Mouse (Mus musculus) lung, embryonic 16.5 days (tissue): ENCODE data around the gene Zfp383. TPM values are rescaled to one million over a fixed set of nuclear protein-coding genes. Genes with fewer than 3 reads are reported as not detected.
"Not testable (repeated sequence)": the region's sequence is repeated elsewhere in the genome, so short reads cannot be mapped to it uniquely, and the experiment has no call there.

Source experiments
- ATAC-seq: fragments of 200-750 bp; cut with Nextera tagmentation; 2 replicates; pipeline ENCODE4 v1.8.0; 2017; ENCODE audit warnings: low read depth, mild to moderate bottlenecking, moderate library complexity
- H3K27ac ChIP-seq: fragments of 300-500 bp; sonication (generic); 2 replicates; pipeline ENCODE4 v1.5.1; 2014; ENCODE audit warnings: mild to moderate bottlenecking, control low read depth, low read length
- H3K27me3 ChIP-seq: fragments of 300-500 bp; sonication (generic); 2 replicates; pipeline ENCODE4 v1.6.1; 2014; ENCODE audit warnings: low read depth, low read length, mixed read lengths; ENCODE audit not compliant: control insufficient read depth, insufficient read depth
- H3K36me3 ChIP-seq: fragments of 300-500 bp; sonication (generic); 2 replicates; pipeline ENCODE4 v1.6.1; 2014; ENCODE audit warnings: low read length; ENCODE audit not compliant: control insufficient read depth, insufficient read depth
- H3K4me1 ChIP-seq: fragments of 300-500 bp; sonication (generic); replicated peaks from 2 replicates; pipeline ENCODE4 v1.6.1; 2014; ENCODE audit warnings: low read length, mixed read lengths; ENCODE audit not compliant: control insufficient read depth, insufficient read depth
- H3K4me2 ChIP-seq: fragments of 300-500 bp; sonication (generic); 2 replicates; pipeline ENCODE4 v1.6.1; 2014; ENCODE audit warnings: low read depth, low read length, control low read depth
- H3K4me3 ChIP-seq: fragments of 300-500 bp; sonication (generic); 2 replicates; pipeline ENCODE4 v1.5.1; 2014; ENCODE audit warnings: mild to moderate bottlenecking, low read length, control low read depth
- H3K9ac ChIP-seq: fragments of 300-500 bp; sonication (generic); 2 replicates; pipeline ENCODE4 v1.6.1; 2014; ENCODE audit warnings: low read length, control low read depth
- H3K9me3 ChIP-seq: fragments of 300-500 bp; sonication (generic); 2 replicates; pipeline ENCODE4 v1.6.1; 2016; ENCODE audit warnings: low read length; ENCODE audit not compliant: control insufficient read depth
- WGBS: fragments of 180-500 bp; shearing (Covaris S2); extraction: QIAGEN DNeasy Blood & Tissue Kit; methylation state at CpG from one replicate; pipeline ENCODE4 v1.1.7; 2014; 5-methylcytosine and 5-hydroxymethylcytosine counted together
- microRNA-seq: library from miRNA; unstranded; fragments of <30 nt; microRNA quantifications from one replicate; pipeline ENCODE4, GENCODE M21; 2016
- polyA plus RNA-seq: library from polyadenylated mRNA; unstranded; fragments of >200 nt; fragmentation: Nextera tagmentation; extraction: Ambion mirVana; gene quantifications from 2 replicates; pipeline ENCODE4 v1.2.1, GENCODE M21; 2015

Zfp383 gene
- polyA plus RNA-seq, 1 experiment from 2014 or later, result 4.4 TPM

- H3K4me2 ChIP-seq, result peak overlapping the region; percentile 71
- 26% methylated on average over 4 of the region's 4 CpGs for WGBS
- H3K36me3 ChIP-seq, result peaks cover 2% of the 10 kb centered on the region
- no peak for ATAC-seq
- H3K9me3 ChIP-seq, result no peaks in the 10 kb centered on the region
- H3K9ac ChIP-seq, result no peak overlapping the region; the same call in 1 of the 2 replicates
- H3K27ac ChIP-seq, result no peak overlapping the region
- peaks cover 5% of the 10 kb centered on the region; the same call in 1 of the 2 replicates for H3K4me1 ChIP-seq
- peak overlapping the region; percentile 70 for H3K4me3 ChIP-seq
- H3K27me3 ChIP-seq, result no peaks in the 10 kb centered on the region
Measured at GRCm38 (mm10) chr7:29954731-29955130, 46.7 kb downstream of the Zfp383 start.

GRCm38 (mm10) chr7:29956257-29956656 lies 48.2 kb downstream of the Zfp383 start:
- Histone ChIP-seq H3K9ac (peak overlapping the region; percentile 42; the same call in 1 of the 2 replicates), H3K9me3 (no peaks in the 10 kb centered on the region), H3K4me1 (peaks cover 5% of the 10 kb centered on the region; the same call in 1 of the 2 replicates), H3K4me2 (peak overlapping the region; percentile 21; the same call in 1 of the 2 replicates), H3K36me3 (no peaks in the 10 kb centered on the region), H3K27ac (no peak overlapping the region), H3K27me3 (no peaks in the 10 kb centered on the region), H3K4me3 (peak overlapping the region; percentile 20; the same call in 1 of the 2 replicates)
- 36% methylated on average over 9 of the region's 10 CpGs for WGBS
- peak; percentile 27 for ATAC-seq

- ATAC-seq, result no peak
- WGBS, result 78% methylated on average over 11 of the region's 11 CpGs
- Histone ChIP-seq H3K9ac (no peak overlapping the region), H3K4me3 (no peak overlapping the region), H3K27me3 (no peaks in the 10 kb centered on the region), H3K27ac (no peak overlapping the region), H3K4me2 (no peak overlapping the region), H3K4me1 (0 out of 2 replicates have a peak, but pooled peaks cover 2% of the 10 kb centered on the region), H3K36me3 (no peaks in the 10 kb centered on the region), H3K9me3 (no peaks in the 10 kb centered on the region)
Measured at GRCm38 (mm10) chr7:29958125-29958724, 50.2 kb downstream of the Zfp383 start.

- Histone ChIP-seq H3K27ac (no peak overlapping the region), H3K4me2 (no peak overlapping the region), H3K27me3 (no peaks in the 10 kb centered on the region), H3K4me3 (no peak overlapping the region), H3K36me3 (no peaks in the 10 kb centered on the region), H3K9ac (no peak overlapping the region), H3K9me3 (no peaks in the 10 kb centered on the region), H3K4me1 (0 out of 2 replicates have a peak, but pooled peaks cover 2% of the 10 kb centered on the region)
- WGBS, result 50% methylated on average over 3 of the region's 3 CpGs
- ATAC-seq, result no peak
Measured at GRCm38 (mm10) chr7:29959004-29959403, 51.0 kb downstream of the Zfp383 start.

- H3K9me3 ChIP-seq, H3K27me3 ChIP-seq, H3K4me3 ChIP-seq, H3K9ac ChIP-seq, H3K36me3 ChIP-seq, H3K4me1 ChIP-seq, H3K27ac ChIP-seq, H3K4me2 ChIP-seq: not testable (repeated sequence)
- WGBS, result 43% methylated on average over 32 of the region's 39 CpGs
- 0 out of 2 replicates have a peak, but pooled peaks have one; percentile 41 for ATAC-seq
Measured at GRCm38 (mm10) chr7:29965115-29965810, 57.2 kb downstream of the Zfp383 start.

Small RNAs within 50 kb of the gene (microRNA-seq; reads per million reads assigned to microRNA genes)
- gene Mir7668, result not detected

Other genes starting within 250 kb of the Zfp383 start
- gene Catsperg2, start 181.2 kb upstream of the Zfp383 start, polyA plus RNA-seq, result 0.14 TPM in 1 of 2 replicates, not detected in the other
- gene Zfp84, start 139.7 kb upstream of the Zfp383 start, polyA plus RNA-seq, result 12.8 and 13.7 TPM in 2 replicates
- gene Zfp30, start 124.2 kb upstream of the Zfp383 start, polyA plus RNA-seq, result 6.4 and 6.9 TPM in 2 replicates
- gene Zfp790, start 92.1 kb upstream of the Zfp383 start, polyA plus RNA-seq, result 15.6 and 16.0 TPM in 2 replicates
- gene Zfp940, start 54.6 kb upstream of the Zfp383 start, polyA plus RNA-seq, result 4.9 and 5.0 TPM in 2 replicates
- gene Zfp420, start 48.2 kb upstream of the Zfp383 start, polyA plus RNA-seq, result 6.7 and 8.2 TPM in 2 replicates
- gene Zfp27, start 1.7 kb upstream of the Zfp383 start, polyA plus RNA-seq, result 9.3 and 9.7 TPM in 2 replicates
- 9.5 and 9.9 TPM in 2 replicates for gene Zfp74, start 45.9 kb downstream of the Zfp383 start, polyA plus RNA-seq
- 12.3 and 13.8 TPM in 2 replicates for gene Zfp568, start 75.7 kb downstream of the Zfp383 start, polyA plus RNA-seq
- 3.7 and 4.3 TPM in 2 replicates for gene Zfp14, start 143.2 kb downstream of the Zfp383 start, polyA plus RNA-seq
- gene Zfp82, start 164.7 kb downstream of the Zfp383 start, polyA plus RNA-seq, result 4.7 and 5.0 TPM in 2 replicates
- 1.2 and 1.5 TPM in 2 replicates for gene Gm26920, start 182.2 kb downstream of the Zfp383 start, polyA plus RNA-seq
- gene Zfp566, start 182.3 kb downstream of the Zfp383 start, polyA plus RNA-seq, result 6.9 and 7.6 TPM in 2 replicates
- 115 and 117 TPM in 2 replicates for gene Zfp260, start 186.6 kb downstream of the Zfp383 start, polyA plus RNA-seq
- gene Zfp382, start 213.7 kb downstream of the Zfp383 start, polyA plus RNA-seq, result 11.6 and 14.3 TPM in 2 replicates